Mouse (Mus musculus) thymus, postnatal 4 days (tissue): ENCODE data around the gene Bcl2.

ENCODE experiments used
- DNase-seq: peaks from one replicate; pipeline ENCODE4 v3.0.0; 2021

Bcl2 gene

DNA sequence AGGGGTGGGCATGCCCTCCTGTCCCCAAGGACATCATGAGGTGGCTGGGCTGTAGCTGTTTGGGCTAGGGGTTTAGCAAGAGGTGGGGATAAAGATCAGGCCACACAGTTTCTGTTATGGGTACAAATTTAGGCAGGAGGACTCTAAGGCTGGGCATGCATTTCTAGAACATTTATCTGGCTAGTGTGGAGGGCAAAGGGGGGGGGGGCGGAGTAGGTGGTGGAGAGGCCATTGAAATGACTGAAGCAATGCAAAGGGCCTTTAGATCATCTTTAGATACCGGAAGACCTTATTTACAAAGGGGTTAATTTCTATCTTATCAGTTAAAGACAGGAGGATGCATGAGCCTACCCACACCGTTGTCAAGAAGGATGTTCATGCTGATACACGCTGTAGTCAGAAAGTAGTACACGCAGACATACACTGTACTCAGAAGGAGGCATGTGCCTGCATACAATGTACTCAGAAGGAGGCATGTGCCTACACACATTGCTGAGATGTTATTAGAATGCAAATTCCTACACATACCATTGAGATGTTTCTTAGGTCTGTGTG, 55.7 kb downstream of the Bcl2 start:
- DNase-seq, result no peak

DNA sequence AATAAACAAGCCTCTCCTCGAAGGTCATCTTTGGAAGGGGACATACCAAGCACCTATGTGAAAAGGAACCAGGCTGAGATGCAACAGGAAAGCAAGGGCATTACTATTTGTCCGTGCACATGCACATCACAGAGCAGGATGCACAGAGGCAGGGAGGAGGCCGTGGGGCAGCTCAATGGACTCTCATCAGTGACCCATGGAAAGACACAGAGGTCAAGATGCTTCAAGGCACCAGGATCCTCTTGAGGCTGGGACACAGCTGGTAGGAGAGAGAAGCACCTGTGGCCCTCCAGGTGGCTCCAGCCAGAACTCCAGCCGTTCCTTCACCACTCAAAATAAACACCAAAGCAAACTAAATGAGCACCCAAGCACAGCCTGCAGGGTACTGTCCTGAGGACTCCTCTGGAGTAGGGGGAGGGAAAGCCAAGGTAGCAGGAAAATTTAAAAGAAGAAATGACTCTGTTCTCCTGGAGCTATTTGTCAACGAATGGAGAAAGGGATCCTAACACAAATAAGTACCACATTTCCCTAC, 57.8 kb downstream of the Bcl2 start:
- DNase-seq, result no peak

DNA sequence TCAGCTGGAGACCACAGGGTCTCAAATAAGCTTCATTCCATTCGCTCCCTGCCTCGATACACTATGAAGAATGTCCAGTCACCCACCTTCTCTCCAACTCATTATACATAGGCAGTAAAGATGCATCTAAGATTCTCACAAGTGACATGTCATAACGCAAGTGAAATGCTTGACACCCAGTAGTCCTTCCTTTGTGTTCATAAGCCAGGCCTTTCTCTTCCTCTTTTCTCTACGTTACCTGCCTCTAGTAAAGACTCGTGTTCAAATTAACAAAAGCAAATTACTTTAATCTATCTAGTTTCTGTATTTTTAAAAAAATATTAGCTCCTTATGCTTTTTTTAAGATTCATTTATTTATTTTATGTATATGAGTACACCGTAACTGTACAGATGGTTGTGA, 59.8 kb downstream of the Bcl2 start:
- DNase-seq, result no peak

DNA sequence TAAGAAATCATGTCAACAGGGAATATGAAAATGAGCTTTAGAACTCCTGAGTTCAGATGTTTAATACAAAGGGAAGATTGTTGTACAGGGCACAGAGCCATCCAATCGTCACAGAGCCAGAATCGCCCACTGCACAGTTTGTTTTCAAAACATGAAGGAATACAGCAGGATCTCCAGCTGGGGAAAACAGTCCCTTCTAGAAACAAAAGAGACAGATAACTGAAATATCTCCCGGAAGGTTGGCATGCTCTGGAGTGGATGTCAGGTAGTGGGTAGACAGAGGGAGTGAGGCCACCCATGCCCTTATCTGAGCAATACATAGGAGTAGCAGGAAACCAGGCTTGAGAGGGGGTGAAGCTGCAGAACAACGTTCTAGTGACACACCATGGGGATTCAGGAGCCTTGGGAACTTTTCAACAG, 60.6 kb downstream of the Bcl2 start:
- DNase-seq, result no peak

DNA sequence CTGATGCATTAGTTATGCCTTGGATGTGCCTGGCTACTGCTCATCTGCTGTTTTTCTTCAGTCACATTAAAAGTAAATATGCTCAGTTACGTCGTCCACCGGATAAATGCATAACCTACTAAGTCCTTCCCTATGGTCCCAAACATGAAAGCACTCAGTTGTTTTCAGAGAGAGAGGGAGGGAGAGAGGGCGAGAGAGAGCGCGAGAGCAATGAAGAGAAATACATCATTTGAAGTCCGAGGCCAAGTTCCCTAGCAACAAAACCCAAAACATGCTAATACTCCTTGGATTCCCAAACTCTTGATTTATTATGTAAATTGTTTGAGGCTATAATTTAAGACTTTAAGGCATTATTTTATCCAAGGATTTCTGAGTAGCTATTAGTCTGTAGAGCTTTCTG, 62.9 kb downstream of the Bcl2 start:
- no peak for DNase-seq

DNA sequence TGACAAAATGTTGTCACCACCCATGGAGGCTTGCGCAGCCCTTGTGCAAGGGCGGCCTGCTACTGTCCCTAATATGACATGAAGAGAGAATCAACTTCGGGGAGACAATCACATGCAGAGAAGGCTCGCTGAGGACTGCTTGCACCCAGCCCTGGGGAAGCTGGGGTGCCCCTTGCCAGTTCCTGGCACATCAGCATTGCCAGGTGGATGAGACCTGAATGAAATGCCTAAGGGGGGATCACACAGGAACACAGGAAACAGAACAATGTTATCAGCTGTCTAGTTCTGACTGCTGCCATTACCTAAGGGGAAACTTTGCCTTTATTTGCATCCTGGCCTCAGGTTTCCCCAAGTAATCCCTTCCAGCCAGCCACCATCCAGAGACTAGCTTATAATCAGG, 63.6 kb downstream of the Bcl2 start:
- DNase-seq, result no peak

DNA sequence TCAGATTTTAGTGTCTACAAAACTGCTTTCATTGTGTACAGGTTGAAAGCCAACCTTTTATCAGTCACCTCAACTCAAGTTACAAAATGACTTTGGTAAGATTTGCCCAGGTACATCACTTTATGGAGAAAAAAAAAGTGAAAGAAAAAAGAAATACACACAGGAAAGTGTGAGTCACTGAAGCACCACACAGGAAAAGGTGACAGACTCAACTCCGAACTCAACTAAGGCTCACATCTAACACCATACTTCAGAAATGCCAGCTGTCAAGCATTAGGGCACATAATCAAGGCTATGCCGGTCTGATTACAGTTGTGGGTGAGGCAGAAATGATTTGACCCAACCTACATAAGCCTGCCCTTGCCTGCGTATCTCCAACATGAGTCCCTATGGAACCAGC, 66.7 kb downstream of the Bcl2 start:
- no peak for DNase-seq

DNA sequence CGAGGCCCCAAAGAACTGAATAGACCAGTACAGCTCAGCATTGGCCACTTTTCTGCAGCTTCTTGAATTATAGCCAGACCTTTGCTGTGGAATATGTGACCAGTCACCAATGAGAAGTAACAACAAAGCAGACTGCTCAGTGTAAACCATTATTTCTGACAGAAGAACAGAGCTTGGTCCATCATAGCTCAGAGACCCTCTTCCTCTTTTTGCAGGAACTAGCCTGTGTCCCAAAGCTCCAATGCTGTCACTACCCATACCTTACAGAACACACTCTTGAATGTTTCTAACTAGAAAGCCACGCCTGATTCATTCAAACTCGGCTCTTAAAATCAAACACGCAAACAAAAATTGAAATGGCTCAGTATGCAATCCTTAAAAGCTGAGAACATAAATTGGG, 69.5 kb downstream of the Bcl2 start:
- no peak for DNase-seq

DNA sequence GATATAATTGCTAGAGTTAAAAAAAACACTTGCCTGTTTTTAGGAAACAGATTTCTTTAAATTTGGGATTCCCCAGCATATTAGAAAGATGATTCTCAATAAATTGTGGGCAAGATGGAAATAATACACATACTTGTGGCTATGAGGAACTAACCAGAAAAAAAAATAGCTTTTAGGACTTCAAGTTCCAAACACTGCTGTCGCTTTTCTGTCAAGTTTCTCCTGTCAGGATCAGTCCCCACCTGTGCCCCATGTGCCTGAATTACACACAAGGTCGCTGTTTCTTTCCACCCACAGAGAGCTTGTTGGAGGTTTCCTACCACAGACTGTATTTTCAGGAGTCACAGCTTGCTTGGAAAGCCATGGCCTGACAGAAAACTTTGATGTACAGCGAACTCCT, 70.5 kb downstream of the Bcl2 start:
- no peak for DNase-seq

DNA sequence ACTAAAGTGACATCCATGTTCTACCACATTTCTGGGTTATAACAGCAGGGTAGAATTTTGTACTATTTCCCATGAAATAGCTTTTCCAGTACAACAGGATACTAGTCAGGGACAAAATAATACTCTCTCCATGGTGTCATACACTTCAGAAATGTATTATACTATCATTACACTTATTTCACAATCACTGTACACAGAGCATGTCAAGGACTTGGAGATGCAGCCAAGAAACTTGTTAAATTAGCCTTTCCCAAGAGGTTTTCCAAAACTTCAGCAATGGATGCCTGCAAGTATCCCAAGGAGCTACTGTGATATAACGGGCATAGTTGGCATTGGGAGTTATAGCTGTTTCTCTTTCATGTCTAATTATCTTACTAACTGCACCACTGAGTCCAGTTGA, 73.5 kb downstream of the Bcl2 start:
- no peak for DNase-seq

DNA sequence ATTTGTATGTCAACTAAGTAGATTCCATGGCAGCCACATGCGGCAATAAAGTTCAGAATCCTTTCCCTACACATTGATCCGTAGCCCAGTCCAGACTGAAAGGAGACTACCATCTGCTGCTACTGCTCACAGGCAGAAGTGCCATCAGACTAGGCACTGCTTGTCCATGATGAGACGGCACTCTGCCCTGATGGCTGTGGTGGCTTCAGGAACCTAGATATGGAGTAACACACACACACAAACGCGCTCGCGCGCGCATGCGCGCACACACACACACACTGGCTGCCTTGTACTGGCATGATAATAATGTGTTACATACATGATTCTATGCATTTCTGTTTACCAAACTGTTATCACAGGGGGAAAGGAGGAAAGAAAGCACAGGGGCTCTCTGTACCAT, 76.4 kb downstream of the Bcl2 start:
- no peak for DNase-seq

DNA sequence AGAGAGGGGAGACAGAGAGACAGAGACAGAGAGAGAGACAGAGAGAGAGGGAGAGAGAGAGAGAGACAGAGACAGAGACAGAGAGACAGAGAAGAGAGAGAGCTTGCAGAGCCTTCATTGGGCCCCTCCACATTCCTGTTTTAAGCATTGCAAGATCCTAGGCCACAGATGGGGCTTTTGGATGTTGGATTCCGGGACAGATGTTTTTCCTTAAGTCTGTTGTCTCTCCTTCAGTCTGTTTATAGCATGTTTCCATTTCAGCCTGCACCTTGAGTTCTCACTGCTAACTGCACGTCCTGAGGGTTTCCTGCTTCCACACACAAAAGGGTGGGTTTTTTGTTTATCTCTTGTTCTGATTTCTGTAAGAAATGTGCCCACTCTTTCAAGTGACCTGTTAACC, 77.4 kb downstream of the Bcl2 start:
- DNase-seq, result no peak

DNA sequence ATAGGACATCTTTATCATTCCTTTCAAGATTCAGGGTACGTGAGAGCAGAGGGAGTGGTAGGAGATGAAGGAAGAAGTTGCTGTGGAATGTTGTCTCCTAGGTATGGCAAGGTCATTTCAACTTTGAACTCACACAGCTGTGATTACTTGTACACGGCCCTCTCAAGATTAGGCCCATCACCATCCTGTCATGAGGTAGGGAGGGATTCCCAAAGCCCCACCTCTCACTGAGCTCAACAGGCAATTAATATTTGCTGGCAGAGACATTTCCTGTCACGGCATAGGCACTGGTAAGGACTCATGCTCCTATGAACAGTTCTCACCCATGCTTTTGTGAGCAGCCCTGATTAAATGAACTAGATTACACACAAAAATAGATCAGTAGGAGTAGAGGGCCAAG, 80.9 kb downstream of the Bcl2 start:
- DNase-seq, result no peak

DNA sequence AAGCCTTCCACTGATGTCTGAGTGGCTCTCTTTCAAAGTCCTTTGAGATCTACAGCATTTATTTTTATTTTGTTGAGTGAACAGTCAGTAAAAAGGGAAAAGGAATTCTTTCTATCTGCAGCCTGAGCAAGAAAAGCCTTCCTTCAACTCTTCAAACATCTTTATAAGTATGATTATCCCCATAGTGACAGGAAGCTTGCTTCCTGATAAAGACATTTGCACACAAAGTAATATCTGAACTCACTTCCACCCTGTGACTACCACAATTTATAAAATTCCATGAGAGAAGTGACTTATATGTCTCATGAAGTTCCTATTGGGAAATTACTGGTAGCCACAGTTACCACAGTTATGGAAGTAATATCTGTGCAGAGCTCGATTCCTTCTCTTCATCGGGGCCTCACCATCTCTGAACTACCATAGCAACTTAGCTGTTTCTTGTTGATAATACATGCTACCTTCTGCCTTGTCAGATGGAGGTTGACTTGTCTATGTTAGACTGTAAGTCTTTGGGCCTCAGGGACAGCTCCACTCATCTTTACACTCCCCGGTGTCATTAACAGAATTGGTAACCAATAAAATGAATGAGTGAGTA, 82.1 kb downstream of the Bcl2 start:
- no peak for DNase-seq

DNA sequence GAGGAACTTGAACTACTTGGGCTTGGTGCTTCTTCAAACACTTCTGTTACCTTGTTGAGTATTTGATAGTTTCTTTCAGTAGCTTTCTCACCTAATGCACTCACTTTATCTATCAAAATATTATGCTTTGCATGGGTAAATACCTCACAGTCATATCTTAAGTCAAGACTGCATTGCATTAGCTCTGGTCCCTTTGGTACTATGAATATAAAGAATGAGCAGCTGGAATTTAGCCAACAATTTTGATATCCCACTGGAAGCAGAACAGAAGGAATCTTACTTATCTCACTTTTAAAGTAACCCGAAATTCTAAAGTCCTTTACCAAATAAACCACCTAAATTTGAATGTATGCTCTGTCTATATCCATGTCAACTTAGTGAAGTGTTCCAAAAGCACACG, 83.1 kb downstream of the Bcl2 start:
- no peak for DNase-seq

DNA sequence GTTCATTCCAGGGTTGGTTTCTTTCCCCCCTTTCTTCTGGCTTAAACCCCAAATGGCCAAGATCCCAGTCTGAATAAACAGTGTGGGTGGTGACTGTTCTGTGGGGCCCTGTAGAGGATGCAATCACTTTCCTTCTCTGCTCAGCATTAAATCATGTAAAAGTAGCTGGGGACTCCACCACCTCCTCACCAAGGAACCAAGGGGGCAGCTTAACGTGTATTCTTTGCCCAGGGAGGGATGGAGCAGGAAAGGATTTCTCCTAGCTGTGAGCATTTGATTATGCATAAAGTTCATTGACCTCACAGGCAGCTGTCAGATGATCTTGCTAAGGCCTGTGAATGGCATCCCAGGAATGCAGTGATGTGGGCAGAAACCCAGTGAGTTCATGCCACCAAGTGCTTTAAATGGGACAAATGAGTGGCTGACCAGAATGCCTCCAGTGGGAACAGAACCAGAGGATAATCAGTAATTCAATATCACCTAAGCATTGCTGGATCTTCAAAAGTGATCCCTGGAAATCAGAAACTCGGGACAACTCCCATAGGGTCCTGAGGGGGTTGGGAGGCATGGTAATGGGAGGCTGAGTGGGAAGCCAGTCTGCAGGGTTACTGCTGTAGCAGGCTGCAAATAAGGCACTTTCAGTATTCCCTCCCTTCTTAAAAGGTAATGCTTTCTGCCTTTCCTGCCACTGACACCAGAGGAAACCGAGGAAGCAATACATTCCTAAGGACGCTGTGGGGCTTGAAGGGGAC, 84.0 kb downstream of the Bcl2 start:
- no peak for DNase-seq

DNA sequence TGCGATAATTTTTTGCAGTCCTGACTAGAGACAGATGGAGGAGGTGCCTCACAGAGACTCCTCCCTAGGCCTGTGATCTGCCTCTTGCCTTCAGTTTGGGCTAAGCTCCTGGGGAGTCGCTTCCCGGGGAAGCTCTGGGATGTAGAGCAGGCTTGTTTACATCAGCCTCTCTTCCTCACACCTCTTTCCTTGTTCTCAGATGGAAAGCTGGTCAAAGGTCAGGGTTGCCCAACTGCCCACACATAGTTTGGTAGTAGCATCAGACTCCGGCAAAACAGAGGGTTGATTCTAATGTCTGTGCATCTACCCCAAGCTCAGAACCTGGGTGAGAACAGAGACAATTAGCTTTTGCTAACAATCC, 84.6 kb downstream of the Bcl2 start:
- DNase-seq, result no peak

DNA sequence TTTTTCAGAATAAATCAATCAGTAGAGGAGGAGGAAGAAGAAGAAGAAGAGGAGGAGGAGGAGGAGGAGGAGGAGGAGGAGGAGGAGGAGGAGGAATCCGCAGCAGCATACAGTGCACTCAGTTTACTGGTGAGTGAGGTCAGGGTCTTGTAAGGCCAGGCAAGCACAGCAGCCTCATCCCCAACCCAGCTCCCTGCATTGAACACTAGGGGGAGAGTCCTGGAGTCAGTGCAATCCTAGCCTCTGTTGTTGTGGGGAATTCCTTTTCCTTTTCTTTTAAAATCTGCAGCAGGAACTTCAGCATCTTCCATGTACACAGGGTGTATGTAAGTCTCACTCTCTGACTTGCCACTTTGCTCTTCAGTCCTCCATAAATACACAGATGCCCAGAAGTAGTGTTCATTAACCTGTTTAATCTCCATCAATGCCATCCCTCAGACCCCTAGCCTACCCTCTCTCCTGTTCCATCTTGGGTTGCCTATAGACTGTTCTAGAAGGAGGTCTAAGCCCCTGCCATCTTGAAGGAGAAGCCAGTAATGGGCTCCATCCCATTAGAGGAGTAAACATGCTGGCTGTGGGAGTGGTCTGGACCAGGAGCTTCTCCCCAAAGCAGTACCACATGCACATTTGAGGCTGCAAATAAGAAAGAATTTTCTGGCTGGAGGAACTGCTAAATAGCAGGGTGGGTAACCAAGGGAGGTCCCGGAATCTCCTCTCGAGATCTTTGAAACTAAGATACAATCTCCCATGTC, 85.2 kb downstream of the Bcl2 start:
- peak; percentile 39 for DNase-seq

DNA sequence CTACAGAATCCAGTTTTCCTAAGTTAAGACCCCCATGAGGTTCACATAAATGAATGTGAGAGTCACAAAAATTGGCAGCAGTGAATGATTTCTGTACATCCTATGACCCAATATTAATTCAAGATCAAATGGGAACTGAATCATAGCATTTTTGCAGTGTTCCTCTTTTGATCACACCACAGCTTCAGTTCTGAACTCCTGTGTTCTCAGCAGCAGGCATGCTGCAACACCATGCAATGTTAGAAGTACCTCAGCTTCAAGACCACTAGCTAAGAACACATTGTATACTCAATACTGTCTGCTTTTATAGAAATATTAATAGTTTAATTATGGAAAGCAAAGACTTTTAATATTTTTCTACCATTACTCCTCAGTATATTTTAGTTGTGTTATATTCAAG, 85.8 kb downstream of the Bcl2 start:
- no peak for DNase-seq

DNA sequence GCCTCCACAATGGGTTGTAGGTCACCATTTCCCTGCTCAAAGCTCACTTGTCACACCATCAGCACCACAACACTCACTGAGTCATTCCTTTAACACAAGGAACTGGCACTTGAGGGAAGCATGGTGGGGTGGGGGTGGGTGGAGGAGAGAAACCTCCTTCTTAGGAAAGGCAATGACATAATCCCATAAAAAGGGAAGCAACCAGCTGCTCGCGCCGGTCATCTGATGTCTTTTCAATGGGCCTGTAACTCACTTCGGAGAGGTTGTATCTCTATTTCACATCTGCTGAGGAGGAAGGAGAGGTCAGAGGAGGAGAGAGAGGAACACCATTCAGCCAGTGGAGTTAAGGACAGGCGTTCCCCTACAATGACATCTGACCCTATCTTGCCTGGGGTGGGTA, 86.8 kb downstream of the Bcl2 start:
- DNase-seq, result no peak

DNA sequence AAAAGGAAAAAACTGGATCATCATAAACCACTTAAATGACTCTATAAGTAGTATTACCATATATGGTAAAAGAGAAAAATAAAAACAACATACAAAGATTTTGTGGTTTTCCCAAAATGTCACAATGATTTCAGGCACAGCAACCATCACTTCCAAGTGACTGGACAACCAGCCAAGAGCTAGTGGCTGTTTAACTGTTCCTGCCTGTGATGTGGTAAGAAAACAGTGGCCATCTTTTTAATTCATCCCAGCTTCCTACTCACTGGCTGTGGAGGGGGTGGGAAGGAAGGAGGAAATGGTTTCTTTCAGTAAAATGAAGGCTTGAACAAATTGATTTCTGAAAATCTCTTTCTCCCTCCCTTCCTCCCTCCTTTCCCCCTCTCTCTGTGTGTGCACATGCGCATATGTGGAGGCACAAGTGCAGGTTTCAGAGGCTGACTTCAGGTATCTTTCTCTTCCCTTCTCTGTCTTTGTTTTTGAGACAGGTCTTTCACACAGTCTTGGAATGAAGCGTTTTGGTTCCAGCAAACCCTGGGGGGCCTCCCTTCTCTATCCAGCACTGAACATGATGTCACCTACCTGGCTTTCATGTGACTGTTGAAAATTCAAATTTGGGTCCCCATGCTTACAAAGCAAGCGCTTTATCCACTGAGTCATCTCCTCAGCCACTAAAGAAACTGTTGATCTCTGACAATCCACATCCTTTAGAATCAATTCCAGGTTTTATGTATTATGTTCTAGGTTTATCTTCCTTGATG, 93.7 kb downstream of the Bcl2 start:
- no peak for DNase-seq

DNA sequence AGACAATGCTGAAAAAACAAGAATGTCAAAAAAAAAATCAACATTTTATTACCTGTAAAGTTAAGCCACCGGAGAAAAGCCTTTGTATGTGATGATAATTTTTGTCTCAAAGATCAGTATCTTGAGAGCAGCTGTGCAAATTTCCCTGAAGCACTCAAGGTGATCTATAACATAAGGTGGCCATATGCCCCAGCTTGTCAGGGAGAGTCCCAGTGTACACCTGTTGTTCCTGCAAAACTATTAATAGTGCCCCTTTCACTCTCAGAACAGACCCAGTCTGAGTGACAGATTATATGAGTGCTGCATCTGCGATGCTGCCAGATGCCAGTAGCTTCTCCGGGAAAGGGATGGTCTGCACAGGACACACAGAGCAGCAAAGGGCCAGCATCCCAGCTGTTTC, 95.3 kb downstream of the Bcl2 start:
- no peak for DNase-seq

DNA sequence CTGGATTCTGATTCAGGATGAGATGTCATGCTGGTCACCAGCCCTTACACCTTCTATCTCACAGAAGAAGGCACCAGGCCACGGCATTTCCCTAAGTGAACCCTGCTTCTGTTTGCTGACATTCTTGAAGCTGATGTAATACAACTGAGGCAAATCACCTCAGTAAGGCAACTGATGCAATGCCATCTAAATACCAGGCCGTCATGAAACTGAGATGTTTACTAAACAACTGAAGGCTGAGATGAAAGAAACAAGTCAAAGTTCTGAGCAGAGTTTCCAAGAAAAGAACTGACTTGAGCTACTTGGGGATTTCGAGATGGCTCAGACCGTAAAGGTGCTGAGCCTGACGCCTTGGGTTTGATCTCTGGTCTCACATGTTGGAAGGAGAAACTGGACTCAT, 97.1 kb downstream of the Bcl2 start:
- DNase-seq, result no peak
